Mouse (Mus musculus): ENCODE data around the gene Alg9. TPM values are rescaled to one million over a fixed set of nuclear protein-coding genes. Genes with fewer than 3 reads are reported as not detected.

Gene Alg9
- polyA plus RNA-seq, 1 experiment from 2014 or later: 43.0 TPM

- no peaks in the 10 kb centered on the region for H3K27me3 ChIP-seq (ENCODE audit: low read depth, poor library complexity, severe bottlenecking)
- H3K27ac ChIP-seq: 0 out of 2 replicates have a peak overlapping the region, but pooled peaks have one; percentile 1
- no peak for DNase-seq (ENCODE audit: low spot score)
- H3K36me3 ChIP-seq: no peaks in the 10 kb centered on the region
- WGBS: 83% methylated on average over 17 of the region's 17 CpGs
- H3K4me3 ChIP-seq: no peak overlapping the region
- H3K9me3 ChIP-seq (replicated peaks): no peaks in the 10 kb centered on the region
- peaks cover 38% of the 10 kb centered on the region for H3K4me1 ChIP-seq
These were observed 78.0 kb downstream of the Alg9 start for GRCm38 (mm10) chr9:50852634-50853349.

GRCm38 (mm10) chr9:50854376-50854775 lies 79.6 kb downstream of the Alg9 start:
- WGBS: 81% methylated on average over 8 of the region's 8 CpGs
- Histone ChIP-seq H3K27ac (no peak overlapping the region), H3K27me3 (ENCODE audit: low read depth, poor library complexity, severe bottlenecking) (no peaks in the 10 kb centered on the region), H3K4me1 (peaks cover 37% of the 10 kb centered on the region), H3K9me3 (replicated peaks) (no peaks in the 10 kb centered on the region), H3K4me3 (no peak overlapping the region), H3K36me3 (peaks cover 8% of the 10 kb centered on the region)
- no peak for DNase-seq (ENCODE audit: low spot score)

- Histone ChIP-seq H3K27ac (no peak overlapping the region), H3K27me3 (ENCODE audit: low read depth, poor library complexity, severe bottlenecking) (no peaks in the 10 kb centered on the region), H3K36me3 (peaks cover 17% of the 10 kb centered on the region), H3K9me3 (replicated peaks) (no peaks in the 10 kb centered on the region), H3K4me3 (no peak overlapping the region), H3K4me1 (peaks cover 37% of the 10 kb centered on the region)
- 91% methylated on average over 5 of the region's 5 CpGs for WGBS
- no peak for DNase-seq (ENCODE audit: low spot score)
These were observed 80.4 kb downstream of the Alg9 start for GRCm38 (mm10) chr9:50855133-50855766.

GRCm38 (mm10) chr9:50855780-50856179 lies 81.0 kb downstream of the Alg9 start:
- Histone ChIP-seq H3K9me3 (replicated peaks) (no peaks in the 10 kb centered on the region), H3K27me3 (ENCODE audit: low read depth, poor library complexity, severe bottlenecking) (no peaks in the 10 kb centered on the region), H3K4me3 (peak overlapping the region; percentile 99), H3K4me1 (peaks cover 37% of the 10 kb centered on the region), H3K36me3 (peaks cover 22% of the 10 kb centered on the region), H3K27ac (peak overlapping the region; percentile 97)
- WGBS: 68% methylated on average over 5 of the region's 5 CpGs
- DNase-seq (ENCODE audit: low spot score): no peak

- no peaks in the 10 kb centered on the region for H3K27me3 ChIP-seq (ENCODE audit: low read depth, poor library complexity, severe bottlenecking)
- peaks cover 29% of the 10 kb centered on the region for H3K36me3 ChIP-seq
- WGBS: 2% methylated on average over 45 of the region's 45 CpGs
- peaks cover 37% of the 10 kb centered on the region for H3K4me1 ChIP-seq
- peak overlapping the region; percentile 99 for H3K4me3 ChIP-seq
- H3K27ac ChIP-seq: peak overlapping the region; percentile 97
- H3K9me3 ChIP-seq (replicated peaks): no peaks in the 10 kb centered on the region
- peak; percentile 97 for DNase-seq (ENCODE audit: low spot score)
These were observed 81.7 kb downstream of the Alg9 start for GRCm38 (mm10) chr9:50856341-50857081.

- H3K27ac ChIP-seq: peak overlapping the region; percentile 97
- H3K4me3 ChIP-seq: peak overlapping the region; percentile 99
- H3K9me3 ChIP-seq (replicated peaks): no peaks in the 10 kb centered on the region
- no peak for DNase-seq (ENCODE audit: low spot score)
- under 1% methylated on average over 46 of the region's 46 CpGs for WGBS
- peaks cover 36% of the 10 kb centered on the region for H3K36me3 ChIP-seq
- H3K4me1 ChIP-seq: peaks cover 37% of the 10 kb centered on the region
- H3K27me3 ChIP-seq (ENCODE audit: low read depth, poor library complexity, severe bottlenecking): no peaks in the 10 kb centered on the region
These were observed 82.3 kb downstream of the Alg9 start for GRCm38 (mm10) chr9:50857082-50857641.

- no peak for DNase-seq (ENCODE audit: low spot score)
- H3K4me1 ChIP-seq: peaks cover 30% of the 10 kb centered on the region
- H3K36me3 ChIP-seq: peaks cover 51% of the 10 kb centered on the region
- no peaks in the 10 kb centered on the region for H3K27me3 ChIP-seq (ENCODE audit: low read depth, poor library complexity, severe bottlenecking)
- WGBS: 93% methylated on average over 6 of the region's 6 CpGs
- H3K9me3 ChIP-seq (replicated peaks): no peaks in the 10 kb centered on the region
- H3K27ac ChIP-seq: no peak overlapping the region
- H3K4me3 ChIP-seq: no peak overlapping the region
These were observed 83.9 kb downstream of the Alg9 start for GRCm38 (mm10) chr9:50858681-50859080.

GRCm38 (mm10) chr9:50861119-50861839 lies 86.5 kb downstream of the Alg9 start:
- no peak overlapping the region for H3K4me3 ChIP-seq
- H3K36me3 ChIP-seq: peaks cover 77% of the 10 kb centered on the region
- H3K4me1 ChIP-seq: peaks cover 11% of the 10 kb centered on the region
- H3K27me3 ChIP-seq (ENCODE audit: low read depth, poor library complexity, severe bottlenecking): no peaks in the 10 kb centered on the region
- no peaks in the 10 kb centered on the region for H3K9me3 ChIP-seq (replicated peaks)
- DNase-seq (ENCODE audit: low spot score): no peak
- no peak overlapping the region for H3K27ac ChIP-seq
- WGBS: 95% methylated on average over 18 of the region's 18 CpGs

GRCm38 (mm10) chr9:50863824-50864223 lies 89.0 kb downstream of the Alg9 start:
- H3K4me1 ChIP-seq: no peaks in the 10 kb centered on the region
- H3K27me3 ChIP-seq (ENCODE audit: low read depth, poor library complexity, severe bottlenecking): no peaks in the 10 kb centered on the region
- 91% methylated on average over 4 of the region's 4 CpGs for WGBS
- H3K4me3 ChIP-seq: no peak overlapping the region
- H3K27ac ChIP-seq: no peak overlapping the region
- H3K9me3 ChIP-seq (replicated peaks): no peaks in the 10 kb centered on the region
- DNase-seq (ENCODE audit: low spot score): no peak
- H3K36me3 ChIP-seq: peaks cover 100% of the 10 kb centered on the region

- H3K9me3 ChIP-seq (replicated peaks): no peaks in the 10 kb centered on the region
- peaks cover 99% of the 10 kb centered on the region for H3K36me3 ChIP-seq
- H3K4me3 ChIP-seq: no peak overlapping the region
- H3K27ac ChIP-seq: no peak overlapping the region
- H3K4me1 ChIP-seq: no peaks in the 10 kb centered on the region
- no peaks in the 10 kb centered on the region for H3K27me3 ChIP-seq (ENCODE audit: low read depth, poor library complexity, severe bottlenecking)
- WGBS: 87% methylated on average over 5 of the region's 5 CpGs
- DNase-seq (ENCODE audit: low spot score): no peak
These were observed 90.1 kb downstream of the Alg9 start for GRCm38 (mm10) chr9:50864877-50865276.

- Histone ChIP-seq H3K36me3 (peaks cover 99% of the 10 kb centered on the region), H3K9me3 (replicated peaks) (no peaks in the 10 kb centered on the region), H3K27ac (no peak overlapping the region), H3K4me3 (no peak overlapping the region), H3K27me3 (ENCODE audit: low read depth, poor library complexity, severe bottlenecking) (no peaks in the 10 kb centered on the region), H3K4me1 (no peaks in the 10 kb centered on the region)
- no peak for DNase-seq (ENCODE audit: low spot score)
- 87% methylated on average over 8 of the region's 8 CpGs for WGBS
These were observed 91.0 kb downstream of the Alg9 start for GRCm38 (mm10) chr9:50865803-50866202.

- H3K9me3 ChIP-seq (replicated peaks): no peaks in the 10 kb centered on the region
- no peak for DNase-seq (ENCODE audit: low spot score)
- no peaks in the 10 kb centered on the region for H3K27me3 ChIP-seq (ENCODE audit: low read depth, poor library complexity, severe bottlenecking)
- no peaks in the 10 kb centered on the region for H3K4me1 ChIP-seq
- 92% methylated on average over 6 of the region's 6 CpGs for WGBS
- H3K4me3 ChIP-seq: no peak overlapping the region
- peaks cover 92% of the 10 kb centered on the region for H3K36me3 ChIP-seq
- H3K27ac ChIP-seq: no peak overlapping the region
These were observed 92.2 kb downstream of the Alg9 start for GRCm38 (mm10) chr9:50867015-50867414.

Data from limb, embryonic 10.5 days (tissue).